Mouse (Mus musculus): Measurements from ENCODE around the gene Clic4. TPM values are rescaled to one million over a fixed set of nuclear protein-coding genes. Genes with fewer than 3 reads are reported as not detected.

Clic4 gene
- polyA plus RNA-seq, 1 experiment from 2014 or later, result 66.9 TPM

DNA sequence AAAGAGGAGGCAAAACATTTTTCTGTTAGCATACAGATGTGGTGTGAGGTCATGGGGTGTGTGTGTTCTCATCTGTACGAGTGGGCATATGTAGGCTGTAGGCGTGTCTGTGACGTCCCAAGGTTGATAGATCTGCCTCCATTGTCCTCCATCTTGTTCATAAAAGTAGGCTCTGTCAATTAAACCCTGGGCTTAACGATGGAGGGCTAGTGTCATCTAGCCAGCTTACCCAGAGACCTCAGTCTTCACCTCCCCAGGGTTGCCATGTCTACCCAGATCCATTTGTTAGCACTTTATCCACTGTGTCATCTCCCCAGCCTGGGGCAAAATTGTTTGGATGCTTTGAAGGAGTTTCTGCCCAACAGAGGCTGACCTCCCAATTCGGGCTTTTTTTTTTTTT lies 67.9 kb downstream of the Clic4 start:
- 0 out of 2 replicates have a peak, but pooled peaks cover 4% of the 10 kb centered on the region for H3K4me1 ChIP-seq (replicated peaks; ENCODE audit: control insufficient read depth, insufficient read depth, low read length)
- H3K4me2 ChIP-seq (replicated peaks; ENCODE audit: low read depth), result no peak overlapping the region
- no peak overlapping the region for H3K27ac ChIP-seq (ENCODE audit: low read depth, low read length)
- H3K4me3 ChIP-seq (ENCODE audit: low read depth, low read length), result no peak overlapping the region
- no peak overlapping the region for H3K9ac ChIP-seq (ENCODE audit: low read depth, low read length)
- H3K27me3 ChIP-seq (replicated peaks; ENCODE audit: control insufficient read depth, insufficient read depth, low read length), result peaks cover 9% of the 10 kb centered on the region
- ATAC-seq, result no peak
- TF ChIP-seq CTCF (IDR thresholded peaks at IDR 0.05; ENCODE audit: low read depth), result no peak
- no peaks in the 10 kb centered on the region for H3K9me3 ChIP-seq (ENCODE audit: control insufficient read depth)
- H3K36me3 ChIP-seq (ENCODE audit: control insufficient read depth, insufficient read depth), result no peaks in the 10 kb centered on the region
- 57% methylated on average over 5 of the region's 5 CpGs for WGBS

DNA sequence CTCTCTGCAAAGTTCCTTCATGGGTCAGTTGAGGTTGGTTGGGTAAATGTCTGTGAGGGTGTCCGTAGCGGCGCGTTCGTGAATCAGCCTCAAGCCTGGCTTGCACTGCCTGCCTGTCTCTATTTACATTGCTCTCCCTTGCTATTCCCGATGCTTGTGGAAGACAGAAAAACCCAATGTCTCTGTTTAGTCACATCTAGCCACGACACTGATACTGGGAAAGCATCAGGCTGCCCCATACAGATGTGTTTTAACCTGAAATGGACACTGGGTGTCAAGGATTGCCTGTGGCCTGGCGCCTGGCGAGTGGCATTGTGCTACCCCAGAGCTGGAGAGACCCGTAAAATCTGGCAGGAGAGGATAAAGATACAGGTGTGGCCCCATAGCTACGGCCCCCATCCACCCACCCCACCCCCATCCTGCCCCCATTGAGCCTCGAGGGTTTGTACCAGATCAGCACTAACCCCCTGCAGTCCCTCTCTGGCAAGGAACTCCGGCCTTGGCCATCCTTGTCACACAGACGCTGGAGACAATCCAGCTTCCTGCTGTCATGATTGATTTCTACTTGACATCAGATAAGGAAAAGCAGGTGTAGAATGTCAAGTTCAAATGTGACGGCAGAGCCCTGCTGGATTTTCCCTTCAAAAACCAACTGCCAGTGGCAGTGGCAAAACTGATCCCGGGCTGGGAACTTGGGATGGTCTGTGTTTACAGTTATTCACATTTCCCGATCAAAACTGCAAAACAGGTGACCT lies 68.6 kb downstream of the Clic4 start:
- WGBS, result 16% methylated on average over 17 of the region's 17 CpGs
- H3K36me3 ChIP-seq (ENCODE audit: control insufficient read depth, insufficient read depth), result no peaks in the 10 kb centered on the region
- ATAC-seq, result no peak
- H3K4me2 ChIP-seq (replicated peaks; ENCODE audit: low read depth), result peak overlapping the region; percentile 75
- H3K9me3 ChIP-seq (ENCODE audit: control insufficient read depth), result no peaks in the 10 kb centered on the region
- H3K4me3 ChIP-seq (ENCODE audit: low read depth, low read length), result peak overlapping the region; percentile 40
- H3K4me1 ChIP-seq (replicated peaks; ENCODE audit: control insufficient read depth, insufficient read depth, low read length), result 0 out of 2 replicates have a peak, but pooled peaks cover 4% of the 10 kb centered on the region
- TF ChIP-seq CTCF (IDR thresholded peaks at IDR 0.05; ENCODE audit: low read depth), result no peak
- H3K9ac ChIP-seq (ENCODE audit: low read depth, low read length), result no peak overlapping the region
- H3K27me3 ChIP-seq (replicated peaks; ENCODE audit: control insufficient read depth, insufficient read depth, low read length), result peaks cover 9% of the 10 kb centered on the region
- no peak overlapping the region for H3K27ac ChIP-seq (ENCODE audit: low read depth, low read length)

DNA sequence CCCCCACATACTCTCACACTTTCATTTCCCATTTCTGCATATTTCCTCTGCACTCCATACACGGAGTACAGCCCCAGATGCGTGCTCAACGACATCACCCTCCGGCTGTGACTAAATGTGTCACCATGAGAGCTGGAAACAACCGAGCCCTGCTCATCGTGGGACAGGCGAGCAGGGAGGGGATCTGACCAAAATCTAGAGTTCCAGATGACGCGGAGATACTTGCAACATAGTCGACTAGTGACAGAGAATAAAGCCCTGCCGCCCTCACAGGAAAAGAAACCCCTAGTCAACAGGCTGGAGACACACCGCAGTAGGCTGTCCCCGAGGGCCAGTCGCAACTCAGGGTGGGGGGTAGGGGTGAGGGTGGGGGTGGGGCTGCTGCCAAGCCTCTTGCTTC lies 69.3 kb downstream of the Clic4 start:
- Histone ChIP-seq H3K9ac (ENCODE audit: low read depth, low read length) (peak overlapping the region; percentile 34; the same call in 1 of the 2 replicates), H3K27me3 (replicated peaks; ENCODE audit: control insufficient read depth, insufficient read depth, low read length) (peaks cover 9% of the 10 kb centered on the region), H3K4me3 (ENCODE audit: low read depth, low read length) (peak overlapping the region; percentile 40), H3K4me1 (replicated peaks; ENCODE audit: control insufficient read depth, insufficient read depth, low read length) (0 out of 2 replicates have a peak, but pooled peaks cover 4% of the 10 kb centered on the region), H3K36me3 (ENCODE audit: control insufficient read depth, insufficient read depth) (no peaks in the 10 kb centered on the region), H3K9me3 (ENCODE audit: control insufficient read depth) (no peaks in the 10 kb centered on the region), H3K4me2 (replicated peaks; ENCODE audit: low read depth) (peak overlapping the region; percentile 75), H3K27ac (ENCODE audit: low read depth, low read length) (no peak overlapping the region)
- WGBS, result 3% methylated on average over 14 of the region's 14 CpGs
- no peak for TF ChIP-seq CTCF (IDR thresholded peaks at IDR 0.05; ENCODE audit: low read depth)
- ATAC-seq, result no peak

DNA sequence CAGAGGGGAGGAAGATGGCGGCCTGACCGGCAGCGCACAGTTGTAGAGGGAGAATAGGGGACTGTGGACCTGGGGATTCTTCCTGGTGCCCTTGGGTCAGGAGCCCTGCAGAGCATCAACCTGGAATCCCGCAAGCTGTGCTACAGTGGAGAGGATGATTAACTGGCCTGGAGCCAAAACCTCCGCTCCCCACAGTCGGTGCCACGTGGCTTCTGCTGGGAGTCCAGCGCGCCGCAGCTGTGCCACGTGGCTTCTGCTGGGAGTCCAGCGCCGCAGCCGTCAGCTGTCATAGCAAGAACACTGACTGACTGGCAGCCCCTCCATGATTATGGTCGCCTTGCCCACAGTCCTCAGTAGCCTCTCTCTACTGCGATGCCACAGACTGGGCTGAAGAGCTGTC lies 70.8 kb downstream of the Clic4 start:
- H3K4me3 ChIP-seq (ENCODE audit: low read depth, low read length), result no peak overlapping the region
- no peak overlapping the region for H3K4me2 ChIP-seq (replicated peaks; ENCODE audit: low read depth)
- peaks cover 9% of the 10 kb centered on the region for H3K27me3 ChIP-seq (replicated peaks; ENCODE audit: control insufficient read depth, insufficient read depth, low read length)
- H3K4me1 ChIP-seq (replicated peaks; ENCODE audit: control insufficient read depth, insufficient read depth, low read length), result 0 out of 2 replicates have a peak, but pooled peaks cover 4% of the 10 kb centered on the region
- H3K27ac ChIP-seq (ENCODE audit: low read depth, low read length), result no peak overlapping the region
- H3K9me3 ChIP-seq (ENCODE audit: control insufficient read depth), result no peaks in the 10 kb centered on the region
- 77% methylated on average over 16 of the region's 16 CpGs for WGBS
- no peak for TF ChIP-seq CTCF (IDR thresholded peaks at IDR 0.05; ENCODE audit: low read depth)
- no peaks in the 10 kb centered on the region for H3K36me3 ChIP-seq (ENCODE audit: control insufficient read depth, insufficient read depth)
- ATAC-seq, result no peak
- H3K9ac ChIP-seq (ENCODE audit: low read depth, low read length), result no peak overlapping the region

DNA sequence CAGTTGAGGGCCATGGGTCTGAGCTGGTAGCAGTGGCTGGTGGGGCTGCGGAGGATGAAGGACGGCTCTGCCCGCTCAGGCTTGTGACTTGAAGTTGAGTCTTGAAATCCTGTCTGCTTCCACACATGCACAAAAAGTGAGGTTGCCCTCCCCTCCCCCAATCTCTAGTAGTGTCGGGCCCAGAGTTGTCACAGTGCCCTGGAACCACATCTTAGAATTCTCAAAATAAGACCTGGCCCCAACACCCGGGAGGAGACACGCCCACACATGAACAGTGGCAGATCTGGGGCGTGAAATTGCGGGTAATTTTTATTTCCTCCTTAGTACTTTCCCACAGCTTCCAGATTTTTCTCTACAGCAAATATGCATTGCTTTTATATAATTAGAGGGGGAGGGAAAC lies 74.8 kb downstream of the Clic4 start:
- WGBS, result 70% methylated on average over 8 of the region's 8 CpGs
- no peak overlapping the region for H3K4me2 ChIP-seq (replicated peaks; ENCODE audit: low read depth)
- H3K27me3 ChIP-seq (replicated peaks; ENCODE audit: control insufficient read depth, insufficient read depth, low read length), result no peaks in the 10 kb centered on the region; the same call in 1 of the 2 replicates
- no peaks in the 10 kb centered on the region for H3K36me3 ChIP-seq (ENCODE audit: control insufficient read depth, insufficient read depth)
- H3K9me3 ChIP-seq (ENCODE audit: control insufficient read depth), result no peaks in the 10 kb centered on the region
- no peak for ATAC-seq
- H3K4me1 ChIP-seq (replicated peaks; ENCODE audit: control insufficient read depth, insufficient read depth, low read length), result no peaks in the 10 kb centered on the region
- H3K27ac ChIP-seq (ENCODE audit: low read depth, low read length), result no peak overlapping the region
- H3K9ac ChIP-seq (ENCODE audit: low read depth, low read length), result no peak overlapping the region
- no peak for TF ChIP-seq CTCF (IDR thresholded peaks at IDR 0.05; ENCODE audit: low read depth)
- no peak overlapping the region for H3K4me3 ChIP-seq (ENCODE audit: low read depth, low read length)

DNA sequence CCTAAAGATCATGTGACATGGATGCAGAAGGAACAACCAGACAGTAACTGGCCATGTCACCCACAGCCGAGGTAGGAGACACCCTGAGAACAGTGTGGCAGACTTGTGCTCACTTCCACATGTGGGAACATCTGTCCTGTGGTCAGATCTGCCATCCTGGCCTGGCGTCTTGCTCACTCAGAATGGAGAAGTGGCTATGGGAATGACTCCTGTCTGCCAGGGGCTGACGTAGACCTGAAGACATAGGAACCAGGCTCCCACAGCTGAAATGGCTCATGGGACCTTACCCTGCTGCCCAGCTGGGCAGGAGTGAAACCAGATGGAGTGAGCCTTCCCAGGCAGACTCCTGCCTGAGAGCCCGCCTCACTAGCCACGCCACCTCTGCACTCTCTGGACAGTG lies 79.8 kb downstream of the Clic4 start:
- no peak for TF ChIP-seq CTCF (IDR thresholded peaks at IDR 0.05; ENCODE audit: low read depth)
- Histone ChIP-seq H3K27me3 (replicated peaks; ENCODE audit: control insufficient read depth, insufficient read depth, low read length) (no peaks in the 10 kb centered on the region; the same call in 1 of the 2 replicates), H3K27ac (ENCODE audit: low read depth, low read length) (no peak overlapping the region), H3K4me2 (replicated peaks; ENCODE audit: low read depth) (no peak overlapping the region), H3K4me3 (ENCODE audit: low read depth, low read length) (no peak overlapping the region), H3K9ac (ENCODE audit: low read depth, low read length) (no peak overlapping the region), H3K36me3 (ENCODE audit: control insufficient read depth, insufficient read depth) (no peaks in the 10 kb centered on the region), H3K4me1 (replicated peaks; ENCODE audit: control insufficient read depth, insufficient read depth, low read length) (no peaks in the 10 kb centered on the region), H3K9me3 (ENCODE audit: control insufficient read depth) (no peaks in the 10 kb centered on the region)
- no peak for ATAC-seq
- 61% methylated on average over 5 of the region's 5 CpGs for WGBS
